Mouse (Mus musculus) megakaryocyte, embryonic 14.5 days (primary cell): ENCODE results near the gene Gm28047. TPM values are rescaled to one million over a fixed set of nuclear protein-coding genes. Genes with fewer than 3 reads are reported as not detected.
"Not testable (repeated sequence)": the region's sequence is repeated elsewhere in the genome, so short reads cannot be mapped to it uniquely, and the experiment has no call there.

ENCODE experiments used
- H3K27me3 ChIP-seq: replicated peaks from 2 replicates; pipeline ENCODE3; 2012; ENCODE audit warnings: inconsistent platforms
- H3K36me3 ChIP-seq: replicated peaks from 2 replicates; pipeline ENCODE3; 2012; ENCODE audit warnings: low read length, inconsistent platforms, mixed read lengths
- H3K4me1 ChIP-seq: 2 replicates; pipeline ENCODE4 v1.6.1; 2012; ENCODE audit warnings: inconsistent platforms
- H3K4me3 ChIP-seq: replicated peaks from 2 replicates; pipeline ENCODE3; 2012; ENCODE audit warnings: moderate library complexity, mild to moderate bottlenecking, inconsistent platforms
- H3K9me3 ChIP-seq: 2 replicates; pipeline ENCODE4 v1.6.1; 2012; ENCODE audit warnings: inconsistent platforms
- FLI1 ChIP-seq: IDR thresholded peaks from 2 replicates; pipeline ENCODE4 v1.6.1; 2012; ENCODE audit warnings: low read length, inconsistent platforms, mixed read lengths
- GATA1 ChIP-seq: IDR thresholded peaks from 3 replicates; pipeline ENCODE4 v1.6.1; 2012; ENCODE audit warnings: mixed read lengths, low read length, inconsistent platforms, borderline replicate concordance
- polyA plus RNA-seq: library from polyadenylated mRNA; stranded (reverse); fragments of >175 nt; gene quantifications from 2 replicates; pipeline ENCODE4 v1.2.3, GENCODE M21; 2012; ENCODE audit warnings: low replicate concordance; ENCODE audit not compliant: insufficient read depth

Gene Gm28047
- polyA plus RNA-seq, result not detected in 2 replicates

DNA sequence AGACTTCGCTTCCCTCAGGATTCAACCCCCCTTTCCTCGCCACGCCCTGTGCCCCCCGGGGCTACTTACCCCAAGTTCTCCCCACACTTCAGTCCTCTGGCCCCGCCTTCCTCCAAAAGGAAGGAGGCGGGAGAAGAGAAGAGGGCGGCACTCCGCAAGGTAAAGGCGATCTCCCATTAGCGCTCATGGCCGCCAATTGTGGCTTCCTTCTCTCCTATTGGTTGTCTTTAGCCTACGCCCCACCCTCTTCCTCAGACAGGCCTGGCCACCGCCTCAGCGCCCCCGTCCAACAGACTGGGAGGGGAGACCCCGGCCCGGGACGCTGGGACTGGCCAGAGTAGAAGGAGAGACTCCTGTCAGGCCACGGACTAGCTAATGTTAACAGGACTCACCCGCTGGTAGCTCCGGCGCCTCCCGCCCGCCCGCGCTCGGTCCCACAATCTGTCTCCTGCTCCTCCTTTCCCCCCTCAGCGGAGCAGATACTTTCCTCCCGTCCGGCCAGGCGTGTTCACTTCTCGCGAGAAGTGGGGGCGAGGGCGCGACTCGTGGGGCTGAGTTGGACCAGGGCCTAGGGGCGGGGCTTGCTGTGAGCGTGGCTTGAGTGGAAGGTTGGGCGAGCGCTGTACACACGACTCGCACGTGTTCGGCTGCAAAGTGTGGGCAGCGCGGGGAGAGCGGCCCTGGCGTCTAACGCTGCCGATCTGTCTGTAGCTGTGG is at the start of gene Gm28047, which contains the start of gene Atf7:
Gene Gm28047, minus strand, starts transcription at position 98 of the 717 bp plus-strand sequence.
Gene Atf7, minus strand, starts transcription at position 495 of the 717 bp plus-strand sequence.
- TF ChIP-seq GATA1 (no peak), FLI1 (no peak)
- Histone ChIP-seq H3K36me3 (no peaks in the 10 kb centered on the region), H3K27me3 (peaks cover 4% of the 10 kb centered on the region), H3K4me1 (peaks cover 36% of the 10 kb centered on the region), H3K4me3 (peak within 1 kb of the TSS; percentile 97), H3K9me3 (no peaks in the 10 kb centered on the region)

- peaks cover 10% of the 10 kb centered on the region for H3K36me3 ChIP-seq
- H3K9me3 ChIP-seq, result peaks cover 11% of the 10 kb centered on the region
- peaks cover 27% of the 10 kb centered on the region for H3K4me1 ChIP-seq
- H3K4me3 ChIP-seq, result no peak overlapping the region
- H3K27me3 ChIP-seq, result peaks cover 30% of the 10 kb centered on the region
- TF ChIP-seq GATA1, result no peak
- TF ChIP-seq FLI1, result no peak
These were observed 48.7 kb upstream of the Gm28047 start for GRCm38 (mm10) chr15:102673548-102673947.

DNA sequence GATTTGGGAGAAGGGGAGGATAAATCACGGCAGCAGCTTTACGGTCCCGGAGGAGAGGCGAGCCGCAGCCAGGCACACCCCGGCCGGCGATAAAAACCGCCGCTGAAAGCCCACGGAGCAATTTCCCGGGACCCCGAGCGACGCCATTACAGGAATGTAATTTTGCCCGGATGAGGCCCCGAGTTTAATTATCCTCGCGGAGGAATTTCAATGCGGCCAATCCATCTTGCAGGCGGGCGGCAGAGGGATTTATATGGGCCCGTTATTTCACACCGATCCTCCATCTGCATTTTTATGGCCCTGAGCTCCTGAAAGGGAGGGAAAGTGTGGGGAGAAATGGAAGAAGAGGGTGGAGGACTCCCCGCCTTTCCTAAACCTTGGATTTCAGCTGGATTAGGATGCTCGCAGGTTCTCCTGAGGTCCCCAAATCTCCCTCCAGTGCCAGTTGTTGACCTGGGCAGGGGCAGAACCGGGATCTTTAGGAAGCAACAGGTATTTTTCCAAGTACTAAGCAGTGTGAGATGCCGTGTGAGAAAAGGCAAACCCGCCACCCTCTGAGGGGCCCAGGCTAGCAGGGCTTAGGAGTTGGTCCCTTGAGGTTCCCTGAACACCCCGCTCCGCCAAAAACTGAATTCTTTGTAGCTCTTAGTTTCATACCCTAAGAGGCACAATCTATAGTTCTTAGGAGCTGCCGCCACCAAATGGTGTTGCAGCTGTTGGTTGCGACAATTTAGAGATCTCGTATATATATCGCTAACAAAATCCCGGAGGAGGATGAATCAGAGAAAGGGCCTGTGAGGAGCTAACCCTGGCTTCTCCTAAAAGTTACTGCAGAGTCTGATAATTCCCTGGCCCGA is 47.6 kb upstream of the Gm28047 start, which contains the start of gene Atp5g2:
Gene Atp5g2, minus strand, starts transcription at position 138 of the 857 bp plus-strand sequence.
- H3K36me3 ChIP-seq, result peaks cover 20% of the 10 kb centered on the region
- TF ChIP-seq FLI1, result no peak
- no peak for TF ChIP-seq GATA1

DNA sequence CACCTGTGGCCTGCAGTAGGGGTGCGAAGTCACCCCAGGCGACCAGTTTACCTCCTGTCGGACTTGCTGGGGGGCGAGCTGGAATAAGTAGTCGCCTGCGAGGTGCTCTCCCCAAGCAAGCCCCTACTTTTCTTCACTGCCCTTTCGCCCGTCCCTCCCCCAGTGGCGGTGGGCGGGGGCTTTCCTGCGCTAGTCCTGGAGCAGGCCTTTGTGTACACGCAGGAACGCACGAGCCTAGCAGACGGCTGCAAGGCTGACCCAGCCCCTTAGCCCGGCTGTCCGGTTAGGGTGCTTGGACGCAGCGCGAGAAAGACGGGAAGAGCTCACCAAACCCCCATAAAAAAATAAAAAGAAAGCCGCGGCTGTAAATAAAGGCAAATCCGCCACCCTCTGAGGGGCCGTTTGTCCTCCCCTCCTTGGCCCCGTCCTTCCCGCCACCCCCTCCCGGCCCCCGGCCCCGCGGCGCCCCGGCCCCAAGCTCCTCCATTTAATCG is 46.9 kb upstream of the Gm28047 start:
- peaks cover 42% of the 10 kb centered on the region for H3K4me1 ChIP-seq
- H3K9me3 ChIP-seq, result peaks cover 11% of the 10 kb centered on the region
- no peak for TF ChIP-seq GATA1
- TF ChIP-seq FLI1, result no peak
- peaks cover 28% of the 10 kb centered on the region for H3K27me3 ChIP-seq
- H3K4me3 ChIP-seq, result peak overlapping the region; percentile 96
- H3K36me3 ChIP-seq, result peaks cover 27% of the 10 kb centered on the region

More for the DNA sequence above, 47.6 kb upstream of the Gm28047 start, which contains the start of gene Atp5g2:
- H3K27me3 ChIP-seq, result peaks cover 28% of the 10 kb centered on the region
- peaks cover 11% of the 10 kb centered on the region for H3K9me3 ChIP-seq
- peaks cover 36% of the 10 kb centered on the region for H3K4me1 ChIP-seq
- H3K4me3 ChIP-seq, result peak within 1 kb of the TSS; percentile 96

DNA sequence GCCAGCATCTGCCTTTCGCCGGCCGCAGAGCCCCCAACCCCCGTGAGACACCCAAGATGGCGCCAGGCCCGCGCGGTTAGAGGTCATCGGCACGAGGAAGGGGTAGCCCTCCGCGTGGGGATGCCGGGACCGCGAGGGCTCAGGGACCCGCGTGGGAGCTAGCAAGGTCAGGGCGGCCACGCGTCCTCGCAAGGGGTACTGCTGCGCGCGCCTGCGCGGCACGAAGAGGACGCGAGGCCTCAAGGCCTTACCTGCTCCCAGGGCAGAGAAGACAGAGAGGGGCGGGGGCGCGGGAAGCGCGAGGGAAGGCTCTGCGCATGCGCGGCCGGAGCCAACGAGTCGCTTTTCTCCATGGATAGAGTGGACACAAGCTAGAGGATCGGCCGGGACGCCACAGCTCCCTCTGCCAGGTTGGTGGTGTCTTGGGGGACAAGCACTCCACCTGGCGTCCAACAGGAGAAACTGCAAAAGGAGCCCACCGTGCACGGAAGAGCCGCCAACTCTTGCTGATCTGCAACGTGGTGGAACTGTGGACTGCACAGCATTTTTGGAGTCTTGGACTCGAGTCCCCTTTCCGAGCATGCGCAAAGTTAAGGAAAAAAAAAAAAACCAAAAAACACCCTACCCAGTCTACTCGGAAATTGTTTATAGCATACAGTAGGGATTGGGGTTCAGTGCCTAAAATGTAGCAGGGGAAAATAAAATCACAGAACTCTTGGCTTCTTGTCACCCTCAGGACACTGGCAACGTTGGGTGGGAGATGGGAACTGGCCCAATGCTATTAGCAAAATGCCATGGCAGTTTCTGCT is 46.1 kb upstream of the Gm28047 start:
- H3K36me3 ChIP-seq, result peaks cover 35% of the 10 kb centered on the region
- peaks cover 50% of the 10 kb centered on the region for H3K4me1 ChIP-seq
- peaks cover 11% of the 10 kb centered on the region for H3K9me3 ChIP-seq
- peaks cover 28% of the 10 kb centered on the region for H3K27me3 ChIP-seq
- no peak for TF ChIP-seq FLI1
- TF ChIP-seq GATA1, result no peak
- H3K4me3 ChIP-seq, result peak overlapping the region; percentile 96

GRCm38 (mm10) chr15:102670281-102670680 is 45.4 kb upstream of the Gm28047 start:
- Histone ChIP-seq H3K36me3 (peaks cover 42% of the 10 kb centered on the region), H3K9me3 (peaks cover 11% of the 10 kb centered on the region), H3K4me1 (peaks cover 57% of the 10 kb centered on the region), H3K4me3 (peak overlapping the region; percentile 96), H3K27me3 (peaks cover 28% of the 10 kb centered on the region)
- TF ChIP-seq FLI1 (no peak), GATA1 (no peak)

DNA sequence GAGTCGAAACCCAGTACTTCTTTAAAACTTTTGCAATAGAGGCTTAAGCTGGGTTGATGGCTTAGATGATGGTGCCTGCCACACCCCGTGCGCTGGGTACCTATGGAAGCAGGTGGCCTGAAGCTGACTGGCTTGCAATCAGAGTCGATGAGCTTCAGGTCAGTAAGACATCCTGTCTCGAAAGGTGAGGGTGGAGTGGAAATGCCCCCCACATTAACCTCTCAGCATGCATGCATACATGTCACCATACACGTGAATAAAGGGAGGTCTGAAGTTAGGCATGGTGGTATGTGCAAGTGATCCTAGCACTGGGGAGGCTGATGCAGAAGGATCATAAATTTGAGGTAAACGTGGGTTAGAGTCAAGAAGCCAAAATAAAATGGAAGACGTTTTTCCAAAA is 44.7 kb upstream of the Gm28047 start:
- Histone ChIP-seq H3K36me3 (peaks cover 49% of the 10 kb centered on the region), H3K4me3 (peak overlapping the region; percentile 84), H3K27me3 (peaks cover 24% of the 10 kb centered on the region), H3K4me1 (peaks cover 58% of the 10 kb centered on the region), H3K9me3 (peaks cover 11% of the 10 kb centered on the region)
- no peak for TF ChIP-seq GATA1
- no peak for TF ChIP-seq FLI1

- Histone ChIP-seq H3K4me3 (no peak overlapping the region), H3K36me3 (peaks cover 89% of the 10 kb centered on the region), H3K27me3 (no peaks in the 10 kb centered on the region), H3K4me1 (peaks cover 50% of the 10 kb centered on the region), H3K9me3 (no peaks in the 10 kb centered on the region)
- no peak for TF ChIP-seq FLI1
- no peak for TF ChIP-seq GATA1
These were observed 40.6 kb upstream of the Gm28047 start for GRCm38 (mm10) chr15:102665494-102665893.

DNA sequence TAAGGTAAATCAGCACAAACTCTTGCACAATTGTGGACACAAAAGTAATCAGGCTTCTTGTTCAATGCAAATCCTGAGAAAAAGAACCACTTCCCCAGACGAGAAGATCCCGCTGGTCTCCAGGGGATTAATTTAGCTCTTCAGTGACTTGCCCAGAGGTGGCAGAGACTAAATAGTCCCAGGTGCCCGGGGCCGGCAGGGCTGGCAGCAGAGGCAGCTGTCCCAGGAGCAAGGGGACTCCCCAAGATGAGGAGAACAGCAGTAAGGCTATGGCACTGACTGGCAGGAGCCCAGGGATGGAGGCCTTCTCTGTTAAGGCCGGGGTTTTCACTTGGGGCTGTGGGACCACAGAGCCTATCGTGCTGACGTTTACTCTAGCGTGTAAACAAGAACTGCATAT is 39.0 kb upstream of the Gm28047 start:
- peaks cover 33% of the 10 kb centered on the region for H3K4me1 ChIP-seq

DNA sequence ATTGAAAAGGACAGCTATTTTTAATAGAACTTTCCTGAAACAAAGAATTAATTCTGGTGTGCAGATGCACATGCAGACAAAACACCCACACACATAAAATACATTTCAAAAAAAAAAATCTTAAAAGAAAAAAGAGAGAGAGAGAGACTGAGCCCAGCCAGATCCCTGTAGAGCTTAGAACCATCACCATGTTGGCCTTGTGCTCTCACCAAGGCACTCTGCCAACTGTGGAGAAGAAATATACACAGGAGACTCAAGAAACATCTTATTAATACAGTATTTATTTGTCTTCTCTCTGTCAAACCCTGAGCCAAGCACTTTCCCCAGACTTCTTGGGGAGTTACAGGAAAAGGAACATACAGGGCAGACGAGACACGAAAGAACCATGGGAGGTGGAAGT is 37.7 kb upstream of the Gm28047 start:
- not testable (repeated sequence) for H3K9me3 ChIP-seq, H3K27me3 ChIP-seq, H3K4me3 ChIP-seq
- Histone ChIP-seq H3K4me1 (peaks cover 30% of the 10 kb centered on the region), H3K36me3 (peaks cover 82% of the 10 kb centered on the region)

More for the DNA sequence above, 39.0 kb upstream of the Gm28047 start:
- no peaks in the 10 kb centered on the region for H3K9me3 ChIP-seq
- no peak overlapping the region for H3K4me3 ChIP-seq
- H3K36me3 ChIP-seq, result peaks cover 93% of the 10 kb centered on the region
- TF ChIP-seq GATA1 (no peak), FLI1 (no peak)
- H3K27me3 ChIP-seq, result no peaks in the 10 kb centered on the region
